Mouse (Mus musculus) heart, embryonic 13.5 days (tissue): Measurements from ENCODE around the gene Zdhhc16. TPM values are rescaled to one million over a fixed set of nuclear protein-coding genes. Genes with fewer than 3 reads are reported as not detected.
"Not testable (repeated sequence)": the region's sequence is repeated elsewhere in the genome, so short reads cannot be mapped to it uniquely, and the experiment has no call there.

Experiments
- ATAC-seq: fragments of 200-750 bp; cut with Nextera tagmentation; 2 replicates; pipeline ENCODE4 v1.8.0; 2017; ENCODE audit warnings: moderate TSS enrichment; ENCODE audit not compliant: insufficient number of reproducible peaks, low FRiP score, low TSS enrichment; ENCODE audit errors: extremely low read depth
- H3K27ac ChIP-seq: fragments of 300-500 bp; sonication (generic); replicated peaks from 2 replicates; pipeline ENCODE4 v1.5.1; 2015; ENCODE audit warnings: moderate library complexity, mild to moderate bottlenecking, inconsistent platforms
- H3K27me3 ChIP-seq: fragments of 300-500 bp; sonication (generic); replicated peaks from 2 replicates; pipeline ENCODE4 v1.6.1; 2015; ENCODE audit warnings: mild to moderate bottlenecking, inconsistent platforms
- H3K36me3 ChIP-seq: fragments of 300-500 bp; sonication (generic); 2 replicates; pipeline ENCODE4 v1.6.1; 2015; ENCODE audit warnings: mild to moderate bottlenecking, inconsistent platforms
- H3K4me1 ChIP-seq: fragments of 300-500 bp; sonication (generic); 2 replicates; pipeline ENCODE4 v1.6.1; 2015; ENCODE audit warnings: inconsistent platforms
- H3K4me2 ChIP-seq: fragments of 300-500 bp; sonication (generic); 2 replicates; pipeline ENCODE4 v1.6.1; 2015; ENCODE audit warnings: inconsistent platforms, mild to moderate bottlenecking, moderate library complexity
- H3K4me3 ChIP-seq: fragments of 300-500 bp; sonication (generic); 2 replicates; pipeline ENCODE4 v1.5.1; 2015; ENCODE audit warnings: moderate library complexity, mild to moderate bottlenecking, inconsistent platforms
- H3K9ac ChIP-seq: fragments of 300-500 bp; sonication (generic); 2 replicates; pipeline ENCODE4 v1.6.1; 2015; ENCODE audit warnings: inconsistent platforms, mild to moderate bottlenecking, moderate library complexity
- H3K9me3 ChIP-seq: fragments of 300-500 bp; sonication (generic); 2 replicates; pipeline ENCODE4 v1.6.1; 2016; ENCODE audit warnings: inconsistent platforms
- WGBS: fragments of 180-500 bp; shearing (Covaris S2); methylation state at CpG from one replicate; pipeline ENCODE4 v1.1.7; 2015; ENCODE audit warnings: mixed read lengths; 5-methylcytosine and 5-hydroxymethylcytosine counted together
- polyA plus RNA-seq: library from polyadenylated mRNA; unstranded; fragments of >200 nt; fragmentation: Nextera tagmentation; extraction: Ambion mirVana; gene quantifications from 2 replicates; pipeline ENCODE4 v1.2.1, GENCODE M21; 2015

Zdhhc16 gene
- polyA plus RNA-seq, 1 experiment from 2014 or later, result 55.3 TPM

DNA sequence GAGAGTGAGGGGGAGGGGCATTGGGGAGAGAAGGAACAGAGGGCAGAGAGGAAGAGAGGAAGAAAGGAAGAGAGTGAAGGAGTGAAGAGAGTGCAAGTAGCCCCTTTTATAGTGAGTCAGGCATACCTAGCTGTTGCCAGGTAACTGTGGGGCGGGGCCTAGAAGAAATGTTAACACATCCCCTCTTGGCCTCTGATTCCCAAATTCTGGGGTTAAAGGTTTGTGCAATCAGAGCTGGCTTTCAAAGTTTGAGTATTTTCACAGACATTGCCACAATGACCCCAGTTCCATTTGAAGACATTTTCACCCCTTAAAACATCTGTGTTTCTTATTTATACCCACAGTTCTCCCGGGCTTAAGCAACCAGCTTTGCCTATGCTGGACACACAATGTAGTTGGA is 28.0 kb upstream of the Zdhhc16 start:
- H3K4me1 ChIP-seq, result peaks cover 36% of the 10 kb centered on the region
- no peak overlapping the region for H3K27ac ChIP-seq
- H3K27me3 ChIP-seq, result no peaks in the 10 kb centered on the region
- no peaks in the 10 kb centered on the region for H3K9me3 ChIP-seq
- H3K9ac ChIP-seq, result no peak overlapping the region
- no peak for ATAC-seq
- H3K4me2 ChIP-seq, result no peak overlapping the region
- no peak overlapping the region for H3K4me3 ChIP-seq
- H3K36me3 ChIP-seq, result no peaks in the 10 kb centered on the region
- WGBS, result 91% methylated on average over 2 of the region's 2 CpGs

DNA sequence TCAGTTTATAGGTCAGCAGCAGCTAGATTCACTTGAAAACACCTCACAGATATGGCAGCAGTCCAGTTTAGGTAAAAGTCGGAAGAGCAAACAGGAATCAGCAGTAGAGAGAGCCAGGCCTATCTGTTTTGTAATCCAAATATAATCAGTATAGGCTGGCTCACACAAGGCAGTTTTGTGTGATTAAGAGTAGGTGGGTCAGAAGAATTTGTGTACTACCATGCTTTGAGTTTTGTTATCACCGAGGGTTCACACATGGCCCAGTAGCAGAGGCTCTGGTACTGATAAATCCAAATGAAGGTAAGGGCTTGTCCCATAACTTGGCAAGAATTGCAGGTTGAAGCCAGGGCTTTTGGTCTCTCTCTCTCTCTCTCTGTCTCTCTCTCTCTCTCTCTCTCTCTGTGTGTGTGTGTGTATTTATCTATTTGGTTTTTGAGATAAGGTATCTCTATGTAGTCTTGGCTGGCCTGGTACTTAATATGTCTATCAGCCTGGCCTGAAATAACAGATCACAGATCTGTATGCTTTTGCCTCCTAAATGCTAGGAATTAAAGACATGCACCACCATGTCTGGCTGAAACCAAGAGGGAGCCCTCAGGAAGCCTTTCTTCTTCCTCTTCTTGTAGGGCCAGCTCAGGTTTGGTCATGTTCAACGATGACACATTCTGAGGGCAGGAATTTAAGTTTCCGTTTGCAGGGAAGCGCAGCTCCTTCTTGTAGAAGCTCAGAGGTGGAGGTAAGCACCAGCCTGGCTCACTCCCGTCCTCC is 26.8 kb upstream of the Zdhhc16 start:
- H3K9ac ChIP-seq, result no peak overlapping the region
- no peaks in the 10 kb centered on the region for H3K27me3 ChIP-seq
- no peaks in the 10 kb centered on the region for H3K9me3 ChIP-seq
- 27% methylated on average over 6 of the region's 6 CpGs for WGBS
- peaks cover 34% of the 10 kb centered on the region for H3K4me1 ChIP-seq
- ATAC-seq, result no peak
- H3K4me2 ChIP-seq, result no peak overlapping the region
- H3K4me3 ChIP-seq, result no peak overlapping the region
- no peak overlapping the region for H3K27ac ChIP-seq
- H3K36me3 ChIP-seq, result no peaks in the 10 kb centered on the region

DNA sequence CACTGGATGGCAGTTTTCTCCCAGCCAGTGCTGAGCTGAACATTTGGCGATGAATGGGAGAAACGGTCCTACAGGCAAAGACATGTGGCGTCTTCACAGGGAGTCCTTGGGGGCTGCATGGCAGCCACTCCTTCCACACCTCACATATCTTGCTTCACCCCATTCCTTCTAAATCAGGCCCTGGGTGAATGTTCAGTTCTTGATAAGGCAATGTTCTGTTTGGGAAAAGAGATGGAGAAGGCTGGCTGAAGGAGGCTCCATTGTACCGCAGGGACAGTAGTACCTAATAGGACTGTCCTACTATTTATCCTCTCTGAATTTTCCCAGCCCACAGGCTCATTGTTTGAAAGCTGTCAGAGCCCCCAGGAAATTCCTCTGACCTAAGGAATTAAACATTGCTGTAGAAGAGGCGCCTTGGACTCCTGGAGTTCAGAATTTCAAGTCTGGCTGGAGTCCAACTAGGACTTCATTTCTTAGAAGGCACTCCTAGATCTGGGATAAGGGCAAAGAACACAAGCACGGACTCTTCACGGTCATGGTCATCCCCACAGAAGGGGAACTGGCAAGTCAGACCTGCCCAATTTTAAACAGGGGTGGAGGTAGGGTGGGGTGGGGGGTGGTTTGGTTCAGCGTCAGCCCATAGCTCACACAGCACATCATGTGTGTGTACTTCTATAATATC is 26.1 kb upstream of the Zdhhc16 start:
- no peaks in the 10 kb centered on the region for H3K27me3 ChIP-seq
- H3K36me3 ChIP-seq, result no peaks in the 10 kb centered on the region
- H3K4me1 ChIP-seq, result peaks cover 27% of the 10 kb centered on the region
- H3K27ac ChIP-seq, result no peak overlapping the region
- 0 out of 2 replicates have a peak overlapping the region, but pooled peaks have one; percentile 4 for H3K4me2 ChIP-seq
- no peak overlapping the region for H3K4me3 ChIP-seq
- WGBS, result 29% methylated on average over 8 of the region's 8 CpGs
- H3K9ac ChIP-seq, result no peak overlapping the region
- no peaks in the 10 kb centered on the region for H3K9me3 ChIP-seq
- ATAC-seq, result no peak

DNA sequence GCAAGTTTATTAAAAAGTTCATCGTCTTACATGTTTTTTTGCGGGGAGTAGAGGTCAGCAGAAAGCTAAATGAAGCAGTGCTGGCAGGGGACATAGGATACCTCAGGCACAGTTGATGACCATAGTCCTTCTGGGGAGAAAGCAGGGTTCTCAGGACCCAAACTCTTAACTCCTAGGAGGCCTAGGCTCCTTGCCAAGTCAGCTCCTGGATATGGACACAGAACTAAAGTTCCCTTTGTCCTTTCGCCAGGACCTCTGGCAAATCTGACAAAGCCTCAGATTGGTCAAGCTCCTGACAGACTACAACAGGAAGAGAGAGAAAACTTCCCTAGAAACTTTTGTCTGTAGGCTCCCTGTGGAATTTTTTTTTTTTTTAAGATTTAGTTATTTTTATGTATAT is 24.5 kb upstream of the Zdhhc16 start:
- ATAC-seq, result no peak
- 86% methylated on average over 3 of the region's 3 CpGs for WGBS
- Histone ChIP-seq H3K36me3 (0 out of 2 replicates have a peak, but pooled peaks cover 5% of the 10 kb centered on the region), H3K4me1 (peaks cover 31% of the 10 kb centered on the region), H3K9ac (no peak overlapping the region), H3K4me2 (no peak overlapping the region), H3K9me3 (no peaks in the 10 kb centered on the region), H3K27ac (no peak overlapping the region), H3K27me3 (no peaks in the 10 kb centered on the region), H3K4me3 (no peak overlapping the region)

DNA sequence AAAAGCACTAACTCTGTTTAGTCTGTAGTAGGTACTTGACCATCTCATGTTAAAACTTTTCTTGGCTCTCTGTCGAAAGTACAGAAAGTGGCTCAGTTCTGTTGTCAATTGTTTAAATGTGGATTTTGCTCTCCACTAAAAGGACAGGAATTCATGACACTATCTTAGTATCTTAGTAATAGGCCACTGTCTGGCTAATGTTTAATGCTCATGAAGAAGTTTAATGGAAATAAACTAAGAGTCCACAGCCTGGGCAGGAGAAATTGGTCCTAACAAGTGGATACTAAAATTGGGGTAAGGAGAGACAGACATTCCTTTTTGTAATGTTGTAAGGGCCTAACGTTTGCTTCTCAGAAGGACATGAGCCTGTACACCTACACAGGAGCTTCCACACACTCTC is 22.9 kb upstream of the Zdhhc16 start:
- Histone ChIP-seq H3K27me3 (no peaks in the 10 kb centered on the region), H3K9ac (no peak overlapping the region), H3K27ac (no peak overlapping the region), H3K4me3 (no peak overlapping the region), H3K9me3 (no peaks in the 10 kb centered on the region), H3K4me2 (no peak overlapping the region), H3K4me1 (peaks cover 47% of the 10 kb centered on the region), H3K36me3 (peaks cover 21% of the 10 kb centered on the region)
- WGBS, result 73% methylated on average over 2 of the region's 2 CpGs
- ATAC-seq, result no peak

DNA sequence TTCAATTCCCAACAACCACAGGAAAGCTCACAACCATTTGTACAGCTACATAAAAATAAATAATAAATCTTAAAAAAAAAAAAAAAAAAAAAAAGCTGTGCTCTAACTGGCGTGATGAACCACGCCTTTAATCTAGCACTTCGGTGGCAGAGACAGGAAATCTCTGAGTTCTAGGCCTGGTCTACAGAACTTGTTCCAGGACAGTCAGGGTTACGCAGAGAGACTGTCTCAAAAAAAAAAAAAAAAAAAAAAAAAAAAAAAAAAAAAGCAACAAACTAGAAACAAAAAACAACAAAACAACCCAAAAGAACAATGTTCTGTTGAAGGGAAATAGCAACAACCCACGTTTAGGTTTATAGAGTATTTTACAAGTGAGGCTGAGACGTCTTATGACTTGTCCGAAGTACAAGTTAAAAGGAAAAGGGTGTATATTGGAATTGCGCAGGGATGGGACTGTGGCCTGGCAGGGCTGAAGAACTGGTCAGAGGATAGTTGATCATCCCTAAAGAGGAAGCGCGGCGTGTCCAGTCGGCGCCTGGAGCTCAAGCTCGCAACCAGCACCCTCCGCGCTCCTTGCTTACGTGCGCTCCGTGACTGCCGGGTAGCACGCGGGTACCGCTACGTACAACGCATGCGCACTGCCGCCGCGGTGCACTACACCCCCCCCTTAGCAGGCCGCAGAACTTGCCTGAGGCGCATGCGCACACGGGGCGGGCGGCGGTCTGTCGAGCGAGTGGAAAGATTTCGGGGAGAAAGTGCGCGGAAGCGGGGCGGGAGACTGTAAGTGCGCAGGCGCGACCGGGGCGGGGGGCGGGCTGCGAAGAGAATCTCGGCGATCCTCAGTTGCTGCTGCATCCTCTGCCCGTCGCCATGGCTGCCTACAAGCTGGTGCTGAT is 21.9 kb upstream of the Zdhhc16 start, which contains the start of gene Pgam1:
TSS of gene Pgam1 (plus strand) at position 746 of the 896 bp plus-strand sequence.
- Histone ChIP-seq H3K4me2 (peak within 1 kb of the TSS; percentile 90), H3K36me3 (peaks cover 30% of the 10 kb centered on the region), H3K9ac (peak within 1 kb of the TSS; percentile 100), H3K27ac (peak within 1 kb of the TSS; percentile 97), H3K4me3 (peak within 1 kb of the TSS; percentile 97), H3K27me3 (no peaks in the 10 kb centered on the region), H3K4me1 (peaks cover 43% of the 10 kb centered on the region), H3K9me3 (no peaks in the 10 kb centered on the region)
- ATAC-seq, result peak; percentile 89
- WGBS, result 5% methylated on average over 54 of the region's 54 CpGs

DNA sequence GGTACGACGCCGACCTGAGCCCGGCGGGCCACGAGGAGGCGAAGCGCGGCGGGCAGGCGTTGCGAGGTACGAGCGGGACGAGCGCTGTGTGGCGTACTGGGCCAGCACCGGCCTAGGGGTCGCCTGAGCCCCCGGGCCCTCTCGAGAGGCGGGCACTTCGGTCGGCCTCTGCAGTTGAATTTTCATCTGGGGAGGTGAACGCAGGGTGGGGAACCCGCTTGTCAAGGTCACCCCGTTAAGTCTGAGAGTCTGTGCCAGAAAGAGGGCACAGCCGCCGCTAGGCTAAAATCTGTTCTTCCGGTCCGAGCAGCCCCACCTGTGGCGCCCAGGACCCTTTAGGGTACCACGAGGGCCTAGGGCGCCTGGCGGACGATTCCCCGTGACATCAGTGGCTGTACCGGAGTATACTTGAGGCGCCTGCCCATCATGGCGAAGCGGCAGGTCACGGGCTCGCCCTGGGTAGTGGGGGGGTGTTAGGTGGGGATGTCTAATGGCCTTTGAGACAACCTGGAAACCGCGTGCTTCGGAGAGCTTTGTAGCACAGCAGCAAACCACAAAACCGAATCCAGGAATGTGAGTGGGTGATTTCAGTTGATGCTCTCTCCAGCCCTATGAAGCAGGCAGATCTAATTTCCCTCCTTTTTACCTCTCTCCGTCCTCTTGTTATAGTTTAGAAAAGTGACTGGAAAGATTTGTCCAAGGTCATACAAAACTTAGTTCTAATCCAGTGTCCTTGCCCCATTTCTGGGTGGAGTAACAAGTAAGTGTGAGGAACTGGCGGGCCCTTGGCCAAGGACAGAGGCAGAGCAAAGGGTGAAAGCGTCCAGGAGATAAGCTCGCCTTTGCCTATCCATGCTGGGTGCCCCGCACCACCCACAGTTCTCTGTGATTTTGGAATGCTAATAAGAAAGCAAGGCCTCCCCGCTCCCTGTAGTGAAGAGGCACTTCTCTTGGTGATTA is 20.9 kb upstream of the Zdhhc16 start:
- Histone ChIP-seq H3K27me3 (no peaks in the 10 kb centered on the region), H3K9me3 (no peaks in the 10 kb centered on the region), H3K27ac (peak overlapping the region; percentile 97), H3K36me3 (peaks cover 40% of the 10 kb centered on the region), H3K4me3 (peak overlapping the region; percentile 97), H3K9ac (peak overlapping the region; percentile 100), H3K4me2 (peak overlapping the region; percentile 90), H3K4me1 (peaks cover 33% of the 10 kb centered on the region)
- under 1% methylated on average over 48 of the region's 53 CpGs for WGBS
- peak; percentile 29; the same call in 1 of the 2 replicates for ATAC-seq

DNA sequence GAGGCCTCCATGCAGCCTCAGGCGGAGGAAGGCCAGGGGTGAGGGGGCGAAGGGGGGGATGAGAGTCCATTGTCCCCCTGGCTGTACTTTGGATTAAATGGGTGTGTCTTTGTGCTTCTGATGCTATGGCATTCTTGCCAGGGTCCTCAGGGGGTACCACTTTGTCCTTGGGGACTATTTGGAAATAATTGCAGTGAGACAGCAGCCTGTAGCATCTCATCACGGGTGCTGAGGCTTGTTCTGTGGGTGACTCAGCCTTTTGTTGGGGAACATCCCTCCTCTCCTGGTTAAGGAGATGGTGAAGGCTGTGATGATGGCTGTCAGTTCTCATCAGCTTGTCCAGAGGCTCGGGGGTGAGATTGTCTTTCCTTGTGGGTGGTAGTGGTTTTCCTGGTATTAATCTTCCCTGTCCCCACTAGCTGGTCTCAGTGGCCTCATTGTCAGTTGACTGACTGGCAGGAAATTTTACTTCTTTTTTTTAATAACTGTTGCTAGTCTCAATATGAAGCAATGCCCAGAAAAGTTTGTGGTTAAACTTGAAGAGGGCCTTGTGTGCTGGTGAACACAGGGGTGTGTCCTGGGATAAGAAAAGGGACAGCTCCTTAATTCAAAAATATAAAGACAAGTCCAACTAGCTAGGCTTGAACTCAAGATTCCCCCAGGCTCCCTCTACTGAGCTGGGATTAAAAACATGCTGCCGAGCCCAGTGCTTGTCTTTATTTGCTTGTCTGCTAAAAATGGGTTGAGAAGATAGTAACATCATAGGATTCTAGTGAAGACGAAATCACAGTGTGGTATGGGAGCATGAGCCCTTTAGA is 19.3 kb upstream of the Zdhhc16 start:
- WGBS, result 36% methylated on average over 6 of the region's 6 CpGs
- H3K27ac ChIP-seq, result peak overlapping the region; percentile 97
- H3K36me3 ChIP-seq, result peaks cover 47% of the 10 kb centered on the region
- H3K4me1 ChIP-seq, result peaks cover 27% of the 10 kb centered on the region
- peak overlapping the region; percentile 90 for H3K4me2 ChIP-seq
- H3K9me3 ChIP-seq, result no peaks in the 10 kb centered on the region
- ATAC-seq, result no peak
- H3K27me3 ChIP-seq, result no peaks in the 10 kb centered on the region
- H3K9ac ChIP-seq, result peak overlapping the region; percentile 100
- peak overlapping the region; percentile 97 for H3K4me3 ChIP-seq

DNA sequence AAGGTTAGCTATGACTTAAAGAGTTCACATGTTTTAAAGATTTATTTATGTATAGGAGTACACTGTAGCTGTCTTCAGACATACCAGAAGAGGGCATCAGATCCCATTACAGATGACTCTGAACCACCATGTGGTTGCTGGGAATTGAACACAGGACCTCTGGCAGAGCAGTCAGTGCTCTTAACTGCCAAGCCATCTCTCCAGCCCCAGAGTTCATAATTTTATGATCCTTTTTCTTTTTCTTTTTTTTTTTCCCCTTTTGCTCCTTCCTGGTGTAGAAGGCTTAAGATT is 18.7 kb upstream of the Zdhhc16 start:
- H3K9me3 ChIP-seq, H3K27me3 ChIP-seq, H3K27ac ChIP-seq, ATAC-seq: not testable (repeated sequence)
- Histone ChIP-seq H3K4me3 (peak overlapping the region; percentile 97), H3K4me1 (peaks cover 27% of the 10 kb centered on the region), H3K9ac (peak overlapping the region; percentile 100), H3K36me3 (peaks cover 52% of the 10 kb centered on the region), H3K4me2 (peak overlapping the region; percentile 90)

DNA sequence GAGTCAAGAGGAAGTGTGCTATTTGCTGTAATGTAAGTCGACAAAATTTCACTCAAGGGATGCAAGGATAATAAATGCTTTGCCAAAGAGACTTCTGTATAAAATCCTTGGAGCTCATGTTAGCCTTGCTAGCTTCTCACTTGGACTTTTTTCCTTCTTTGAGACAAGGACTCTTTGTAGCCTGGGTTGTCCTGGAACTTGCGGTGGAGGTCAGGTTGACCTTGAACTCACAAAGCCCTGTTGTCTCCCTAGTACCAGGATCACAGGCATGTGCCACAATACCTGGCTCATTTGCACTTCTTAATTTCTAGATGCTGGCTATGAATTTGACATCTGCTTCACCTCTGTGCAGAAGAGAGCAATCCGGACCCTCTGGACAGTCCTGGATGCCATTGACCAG is 18.0 kb upstream of the Zdhhc16 start:
- no peaks in the 10 kb centered on the region for H3K27me3 ChIP-seq
- no peaks in the 10 kb centered on the region for H3K9me3 ChIP-seq
- peaks cover 59% of the 10 kb centered on the region for H3K36me3 ChIP-seq
- 78% methylated on average over 3 of the region's 3 CpGs for WGBS
- no peak for ATAC-seq
- peaks cover 27% of the 10 kb centered on the region for H3K4me1 ChIP-seq
- no peak overlapping the region for H3K27ac ChIP-seq
- peak overlapping the region; percentile 100 for H3K9ac ChIP-seq
- peak overlapping the region; percentile 97 for H3K4me3 ChIP-seq
- H3K4me2 ChIP-seq, result peak overlapping the region; percentile 90
